Mouse (Mus musculus) kidney, adult 9 months (tissue): ENCODE data around the gene Ap1m1.
A peak's percentile ranks its signal among the peaks of the same experiment; 100 is the strongest.

ENCODE experiments used
- DNase-seq: peaks from one replicate; pipeline ENCODE4 v3.0.0; 2022

The Ap1m1 gene

GRCm38 (mm10) chr8:72295679-72296078, 55.9 kb downstream of the Ap1m1 start:
- DNase-seq = peak; percentile 84

- DNase-seq = no peak
Measured at GRCm38 (mm10) chr8:72296561-72296960, 56.7 kb downstream of the Ap1m1 start.

- DNase-seq = no peak
Measured at GRCm38 (mm10) chr8:72298928-72299327, 59.1 kb downstream of the Ap1m1 start.

- DNase-seq = no peak
Measured at GRCm38 (mm10) chr8:72300654-72301400, 61.0 kb downstream of the Ap1m1 start.

- no peak for DNase-seq
Measured at GRCm38 (mm10) chr8:72301497-72301896, 61.7 kb downstream of the Ap1m1 start.

GRCm38 (mm10) chr8:72302986-72303612, 63.3 kb downstream of the Ap1m1 start:
- DNase-seq = no peak

- peak; percentile 64 for DNase-seq
Measured at GRCm38 (mm10) chr8:72303633-72304032, 63.8 kb downstream of the Ap1m1 start.

- DNase-seq = no peak
Measured at GRCm38 (mm10) chr8:72305210-72305905, 65.5 kb downstream of the Ap1m1 start, which contains the start of gene Gm10282. Gene Gm10282, minus strand, starts transcription at chr8:72305260.

GRCm38 (mm10) chr8:72306913-72307312, 67.1 kb downstream of the Ap1m1 start:
- DNase-seq = no peak
